Mouse (Mus musculus) urinary bladder, postnatal 4 days (tissue): Measurements from ENCODE around the gene Fen1.
"Not testable (repeated sequence)": the region's sequence is repeated elsewhere in the genome, so short reads cannot be mapped to it uniquely, and the experiment has no call there.

Experiments
- DNase-seq, 2 experiments: peaks; one replicate each; pipeline ENCODE4 v3.0.0; 2021 to 2022; ENCODE audit warnings: low spot score in 2 of 2

Gene Fen1

GRCm38 (mm10) chr19:10181225-10181624 lies 22.7 kb downstream of the Fen1 start:
- no peak for DNase-seq

- no peak for DNase-seq
These were observed 27.0 kb downstream of the Fen1 start for GRCm38 (mm10) chr19:10176941-10177372.

GRCm38 (mm10) chr19:10176477-10176876 lies 27.5 kb downstream of the Fen1 start:
- no peak for DNase-seq

GRCm38 (mm10) chr19:10174956-10175355 lies 29.0 kb downstream of the Fen1 start:
- DNase-seq, result no peak

GRCm38 (mm10) chr19:10173844-10174539 lies 30.0 kb downstream of the Fen1 start:
- DNase-seq, result no peak

GRCm38 (mm10) chr19:10173116-10173718 lies 30.8 kb downstream of the Fen1 start:
- no peak for DNase-seq

- no peak for DNase-seq
These were observed 32.1 kb downstream of the Fen1 start for GRCm38 (mm10) chr19:10171846-10172245.

GRCm38 (mm10) chr19:10171359-10171758 lies 32.6 kb downstream of the Fen1 start:
- DNase-seq, result no peak

GRCm38 (mm10) chr19:10170466-10170865 lies 33.5 kb downstream of the Fen1 start:
- DNase-seq, result no peak

GRCm38 (mm10) chr19:10169692-10170330 lies 34.2 kb downstream of the Fen1 start:
- DNase-seq, result not testable (repeated sequence)

- DNase-seq, result no peak
These were observed 34.8 kb downstream of the Fen1 start for GRCm38 (mm10) chr19:10169179-10169578.

GRCm38 (mm10) chr19:10168441-10168840 lies 35.5 kb downstream of the Fen1 start:
- DNase-seq, result no peak

GRCm38 (mm10) chr19:10167951-10168350 lies 36.0 kb downstream of the Fen1 start:
- no peak for DNase-seq

- DNase-seq, result no peak
These were observed 36.9 kb downstream of the Fen1 start for GRCm38 (mm10) chr19:10167112-10167511.

GRCm38 (mm10) chr19:10165928-10166327 lies 38.0 kb downstream of the Fen1 start:
- not testable (repeated sequence) for DNase-seq

GRCm38 (mm10) chr19:10163896-10164295 lies 40.1 kb downstream of the Fen1 start:
- DNase-seq, result no peak

- DNase-seq, result no peak
These were observed 46.2 kb downstream of the Fen1 start for GRCm38 (mm10) chr19:10157725-10158124.

GRCm38 (mm10) chr19:10149189-10149588 lies 54.8 kb downstream of the Fen1 start:
- DNase-seq, result no peak
